Mouse (Mus musculus): ENCODE data around the gene Tmem120b. TPM values are rescaled to one million over a fixed set of nuclear protein-coding genes. Genes with fewer than 3 reads are reported as not detected.
A peak's percentile ranks its signal among the peaks of the same experiment; 100 is the strongest.

The Tmem120b gene
- polyA plus RNA-seq, 1 experiment from 2014 or later: 12.9 TPM

GRCm38 (mm10) chr5:123035089-123035488 lies 33.1 kb upstream of the Tmem120b start:
- H3K4me2 ChIP-seq: no peak overlapping the region
- no peak overlapping the region for H3K9ac ChIP-seq
- 80% methylated on average over 4 of the region's 4 CpGs for WGBS
- H3K9me3 ChIP-seq: no peaks in the 10 kb centered on the region
- no peaks in the 10 kb centered on the region for H3K27me3 ChIP-seq (replicated peaks)
- H3K4me1 ChIP-seq: 0 out of 2 replicates have a peak, but pooled peaks cover 3% of the 10 kb centered on the region
- H3K36me3 ChIP-seq: peaks cover 8% of the 10 kb centered on the region; the same call in 1 of the 2 replicates
- no peak for ATAC-seq (ENCODE audit: insufficient read depth, low FRiP score, low read depth)
- no peak overlapping the region for H3K4me3 ChIP-seq (replicated peaks)
- no peak overlapping the region for H3K27ac ChIP-seq

- Histone ChIP-seq H3K27me3 (replicated peaks) (no peaks in the 10 kb centered on the region), H3K4me3 (replicated peaks) (no peak overlapping the region), H3K4me1 (0 out of 2 replicates have a peak, but pooled peaks cover 3% of the 10 kb centered on the region), H3K4me2 (no peak overlapping the region), H3K9ac (no peak overlapping the region), H3K36me3 (peaks cover 8% of the 10 kb centered on the region; the same call in 1 of the 2 replicates), H3K27ac (0 out of 2 replicates have a peak overlapping the region, but pooled peaks have one; percentile 16), H3K9me3 (no peaks in the 10 kb centered on the region)
- peak; percentile 47; the same call in 1 of the 2 replicates for ATAC-seq (ENCODE audit: insufficient read depth, low FRiP score, low read depth)
- WGBS: 27% methylated on average over 6 of the region's 6 CpGs
Observed at GRCm38 (mm10) chr5:123035564-123035963, 32.7 kb upstream of the Tmem120b start.

GRCm38 (mm10) chr5:123038115-123038514 lies 30.1 kb upstream of the Tmem120b start:
- H3K4me2 ChIP-seq: no peak overlapping the region
- no peak overlapping the region for H3K4me3 ChIP-seq (replicated peaks)
- no peaks in the 10 kb centered on the region for H3K9me3 ChIP-seq
- 88% methylated on average over 5 of the region's 5 CpGs for WGBS
- H3K9ac ChIP-seq: no peak overlapping the region
- H3K4me1 ChIP-seq: 0 out of 2 replicates have a peak, but pooled peaks cover 3% of the 10 kb centered on the region
- no peak for ATAC-seq (ENCODE audit: insufficient read depth, low FRiP score, low read depth)
- H3K36me3 ChIP-seq: no peaks in the 10 kb centered on the region
- H3K27me3 ChIP-seq (replicated peaks): no peaks in the 10 kb centered on the region
- H3K27ac ChIP-seq: no peak overlapping the region

- H3K9ac ChIP-seq: no peak overlapping the region
- no peaks in the 10 kb centered on the region for H3K27me3 ChIP-seq (replicated peaks)
- WGBS: 6% methylated on average over 25 of the region's 25 CpGs
- 0 out of 2 replicates have a peak, but pooled peaks cover 3% of the 10 kb centered on the region for H3K4me1 ChIP-seq
- peak overlapping the region; percentile 35 for H3K4me3 ChIP-seq (replicated peaks)
- H3K36me3 ChIP-seq: no peaks in the 10 kb centered on the region
- no peak overlapping the region for H3K27ac ChIP-seq
- peak overlapping the region; percentile 64 for H3K4me2 ChIP-seq
- ATAC-seq (ENCODE audit: insufficient read depth, low FRiP score, low read depth): peak; percentile 81
- H3K9me3 ChIP-seq: no peaks in the 10 kb centered on the region
Observed at GRCm38 (mm10) chr5:123039120-123039752, 29.0 kb upstream of the Tmem120b start.

- no peaks in the 10 kb centered on the region for H3K27me3 ChIP-seq (replicated peaks)
- ATAC-seq (ENCODE audit: insufficient read depth, low FRiP score, low read depth): no peak
- H3K27ac ChIP-seq: no peak overlapping the region
- 48% methylated on average over 7 of the region's 7 CpGs for WGBS
- no peaks in the 10 kb centered on the region for H3K36me3 ChIP-seq
- H3K4me1 ChIP-seq: 0 out of 2 replicates have a peak, but pooled peaks cover 3% of the 10 kb centered on the region
- no peaks in the 10 kb centered on the region for H3K9me3 ChIP-seq
- H3K4me2 ChIP-seq: no peak overlapping the region
- no peak overlapping the region for H3K4me3 ChIP-seq (replicated peaks)
- H3K9ac ChIP-seq: no peak overlapping the region
Observed at GRCm38 (mm10) chr5:123040796-123041195, 27.4 kb upstream of the Tmem120b start.

- H3K4me1 ChIP-seq: 0 out of 2 replicates have a peak, but pooled peaks cover under 1% of the 10 kb centered on the region
- H3K36me3 ChIP-seq: no peaks in the 10 kb centered on the region
- no peak for ATAC-seq (ENCODE audit: insufficient read depth, low FRiP score, low read depth)
- WGBS: 25% methylated on average over 7 of the region's 7 CpGs
- H3K27me3 ChIP-seq (replicated peaks): no peaks in the 10 kb centered on the region
- no peak overlapping the region for H3K9ac ChIP-seq
- no peak overlapping the region for H3K4me3 ChIP-seq (replicated peaks)
- H3K9me3 ChIP-seq: no peaks in the 10 kb centered on the region
- H3K27ac ChIP-seq: no peak overlapping the region
- H3K4me2 ChIP-seq: no peak overlapping the region
Observed at GRCm38 (mm10) chr5:123043856-123044255, 24.4 kb upstream of the Tmem120b start.

GRCm38 (mm10) chr5:123045561-123046295 lies 22.5 kb upstream of the Tmem120b start:
- no peaks in the 10 kb centered on the region for H3K36me3 ChIP-seq
- no peak overlapping the region for H3K27ac ChIP-seq
- no peaks in the 10 kb centered on the region for H3K9me3 ChIP-seq
- H3K4me2 ChIP-seq: no peak overlapping the region
- no peaks in the 10 kb centered on the region for H3K27me3 ChIP-seq (replicated peaks)
- 23% methylated on average over 9 of the region's 9 CpGs for WGBS
- ATAC-seq (ENCODE audit: insufficient read depth, low FRiP score, low read depth): peak; percentile 63; the same call in 1 of the 2 replicates
- no peak overlapping the region for H3K9ac ChIP-seq
- H3K4me1 ChIP-seq: peaks cover 8% of the 10 kb centered on the region
- no peak overlapping the region for H3K4me3 ChIP-seq (replicated peaks)

- 83% methylated on average over 3 of the region's 3 CpGs for WGBS
- no peak within 1 kb of the TSS for H3K4me3 ChIP-seq (replicated peaks)
- H3K4me2 ChIP-seq: no peak within 1 kb of the TSS
- H3K9me3 ChIP-seq: no peaks in the 10 kb centered on the region
- no peaks in the 10 kb centered on the region for H3K36me3 ChIP-seq
- ATAC-seq (ENCODE audit: insufficient read depth, low FRiP score, low read depth): no peak
- no peak within 1 kb of the TSS for H3K9ac ChIP-seq
- no peaks in the 10 kb centered on the region for H3K27me3 ChIP-seq (replicated peaks)
- peaks cover 8% of the 10 kb centered on the region for H3K4me1 ChIP-seq
- no peak within 1 kb of the TSS for H3K27ac ChIP-seq
Observed at GRCm38 (mm10) chr5:123046916-123047315, 21.3 kb upstream of the Tmem120b start, which contains the start of gene Morn3. Gene Morn3 (minus strand): TSS chr5:123047016.

GRCm38 (mm10) chr5:123049271-123049670 lies 18.9 kb upstream of the Tmem120b start:
- Histone ChIP-seq H3K27ac (no peak overlapping the region), H3K4me2 (peak overlapping the region; percentile 48), H3K36me3 (no peaks in the 10 kb centered on the region), H3K9me3 (no peaks in the 10 kb centered on the region), H3K9ac (no peak overlapping the region), H3K4me1 (peaks cover 8% of the 10 kb centered on the region), H3K27me3 (replicated peaks) (no peaks in the 10 kb centered on the region), H3K4me3 (replicated peaks) (peak overlapping the region; percentile 14; the same call in 1 of the 2 replicates)
- WGBS: 5% methylated on average over 12 of the region's 12 CpGs
- ATAC-seq (ENCODE audit: insufficient read depth, low FRiP score, low read depth): no peak

GRCm38 (mm10) chr5:123050918-123051317 lies 17.3 kb upstream of the Tmem120b start:
- WGBS: 81% methylated on average over 9 of the region's 9 CpGs
- H3K4me1 ChIP-seq: peaks cover 8% of the 10 kb centered on the region
- H3K27ac ChIP-seq: no peak overlapping the region
- H3K9ac ChIP-seq: no peak overlapping the region
- H3K9me3 ChIP-seq: no peaks in the 10 kb centered on the region
- H3K36me3 ChIP-seq: no peaks in the 10 kb centered on the region
- no peaks in the 10 kb centered on the region for H3K27me3 ChIP-seq (replicated peaks)
- no peak for ATAC-seq (ENCODE audit: insufficient read depth, low FRiP score, low read depth)
- no peak overlapping the region for H3K4me3 ChIP-seq (replicated peaks)
- H3K4me2 ChIP-seq: no peak overlapping the region

- H3K4me2 ChIP-seq: no peak overlapping the region
- 84% methylated on average over 5 of the region's 5 CpGs for WGBS
- no peaks in the 10 kb centered on the region for H3K36me3 ChIP-seq
- H3K27ac ChIP-seq: no peak overlapping the region
- H3K9ac ChIP-seq: no peak overlapping the region
- ATAC-seq (ENCODE audit: insufficient read depth, low FRiP score, low read depth): no peak
- H3K9me3 ChIP-seq: no peaks in the 10 kb centered on the region
- no peak overlapping the region for H3K4me3 ChIP-seq (replicated peaks)
- no peaks in the 10 kb centered on the region for H3K27me3 ChIP-seq (replicated peaks)
- H3K4me1 ChIP-seq: peaks cover 8% of the 10 kb centered on the region
Observed at GRCm38 (mm10) chr5:123051736-123052135, 16.5 kb upstream of the Tmem120b start.

Data from stomach, embryonic 15.5 days (tissue).